Mouse (Mus musculus) heart, embryonic 11.5 days (tissue): ENCODE measurements around the gene 2210016L21Rik. TPM values are rescaled to one million over a fixed set of nuclear protein-coding genes. Genes with fewer than 3 reads are reported as not detected.

ENCODE experiments used
- ATAC-seq: fragments of 200-750 bp; cut with Nextera tagmentation; replicated peaks from 2 replicates; pipeline ENCODE4 v1.8.0; 2017; ENCODE audit warnings: moderate library complexity; ENCODE audit not compliant: insufficient number of reproducible peaks, low FRiP score, low TSS enrichment
- H3K27ac ChIP-seq: fragments of 300-500 bp; sonication (generic); 2 replicates; pipeline ENCODE4 v1.5.1; 2014; ENCODE audit warnings: mild to moderate bottlenecking, low read depth, low read length
- H3K27me3 ChIP-seq: fragments of 300-500 bp; sonication (generic); 2 replicates; pipeline ENCODE4 v1.6.1; 2014; ENCODE audit warnings: mild to moderate bottlenecking, low read length, mixed read lengths; ENCODE audit not compliant: control insufficient read depth, insufficient read depth
- H3K36me3 ChIP-seq: fragments of 300-500 bp; sonication (generic); 2 replicates; pipeline ENCODE4 v1.6.1; 2014; ENCODE audit warnings: mild to moderate bottlenecking, low read length, moderate library complexity, mixed read lengths; ENCODE audit not compliant: control insufficient read depth, insufficient read depth
- H3K4me1 ChIP-seq: fragments of 300-500 bp; sonication (generic); 2 replicates; pipeline ENCODE4 v1.6.1; 2014; ENCODE audit warnings: low read length; ENCODE audit not compliant: control insufficient read depth, insufficient read depth
- H3K4me2 ChIP-seq: fragments of 300-500 bp; sonication (generic); 2 replicates; pipeline ENCODE4 v1.6.1; 2014; ENCODE audit warnings: mild to moderate bottlenecking, moderate library complexity
- H3K4me3 ChIP-seq: fragments of 300-500 bp; sonication (generic); 2 replicates; pipeline ENCODE4 v1.5.1; 2014; ENCODE audit warnings: low read depth, low read length
- H3K9ac ChIP-seq: fragments of 300-500 bp; sonication (generic); 2 replicates; pipeline ENCODE4 v1.6.1; 2014; ENCODE audit warnings: mild to moderate bottlenecking, low read depth, low read length, moderate library complexity
- H3K9me3 ChIP-seq: fragments of 300-500 bp; sonication (generic); replicated peaks from 2 replicates; pipeline ENCODE4 v1.6.1; 2016; ENCODE audit warnings: low read length; ENCODE audit not compliant: control insufficient read depth
- WGBS: fragments of 180-500 bp; shearing (Covaris S2); extraction: QIAGEN DNeasy Blood & Tissue Kit; methylation state at CpG from one replicate; pipeline ENCODE4 v1.1.7; 2014; ENCODE audit not compliant: insufficient replicate concordance; 5-methylcytosine and 5-hydroxymethylcytosine counted together
- polyA plus RNA-seq: library from polyadenylated mRNA; unstranded; fragments of >200 nt; fragmentation: Nextera tagmentation; extraction: Ambion mirVana; gene quantifications from 2 replicates; pipeline ENCODE4 v1.2.1, GENCODE M21; 2014

The 2210016L21Rik gene
- polyA plus RNA-seq, 1 experiment from 2014 or later: 31.0 TPM

DNA sequence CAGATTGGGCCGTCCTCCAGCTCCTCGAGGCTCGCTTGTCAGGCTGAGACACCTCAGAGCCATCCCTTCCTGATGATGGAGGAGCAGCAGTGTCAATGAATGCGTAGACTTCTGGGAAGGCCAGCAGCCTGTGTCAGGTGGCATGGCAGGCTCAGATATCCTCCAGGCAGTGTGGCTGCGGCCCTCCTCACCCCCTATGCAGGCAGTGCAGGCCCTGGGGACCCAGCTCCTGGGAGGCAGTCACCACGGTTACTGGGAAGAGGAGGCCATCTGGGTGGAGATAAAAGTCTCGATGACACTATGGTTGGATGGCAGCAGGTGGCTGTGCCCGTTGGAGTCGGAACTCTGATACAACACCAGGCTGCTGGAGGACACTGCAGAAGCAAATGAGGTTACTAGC lies 7.9 kb downstream of the 2210016L21Rik start:
- no peaks in the 10 kb centered on the region; the same call in 1 of the 2 replicates for H3K4me1 ChIP-seq
- H3K4me3 ChIP-seq: no peak overlapping the region
- no peak overlapping the region for H3K4me2 ChIP-seq
- H3K9ac ChIP-seq: no peak overlapping the region
- no peak for ATAC-seq
- peaks cover 11% of the 10 kb centered on the region for H3K36me3 ChIP-seq
- no peaks in the 10 kb centered on the region for H3K9me3 ChIP-seq
- H3K27ac ChIP-seq: no peak overlapping the region
- no peaks in the 10 kb centered on the region for H3K27me3 ChIP-seq
- 80% methylated on average over 9 of the region's 9 CpGs for WGBS

DNA sequence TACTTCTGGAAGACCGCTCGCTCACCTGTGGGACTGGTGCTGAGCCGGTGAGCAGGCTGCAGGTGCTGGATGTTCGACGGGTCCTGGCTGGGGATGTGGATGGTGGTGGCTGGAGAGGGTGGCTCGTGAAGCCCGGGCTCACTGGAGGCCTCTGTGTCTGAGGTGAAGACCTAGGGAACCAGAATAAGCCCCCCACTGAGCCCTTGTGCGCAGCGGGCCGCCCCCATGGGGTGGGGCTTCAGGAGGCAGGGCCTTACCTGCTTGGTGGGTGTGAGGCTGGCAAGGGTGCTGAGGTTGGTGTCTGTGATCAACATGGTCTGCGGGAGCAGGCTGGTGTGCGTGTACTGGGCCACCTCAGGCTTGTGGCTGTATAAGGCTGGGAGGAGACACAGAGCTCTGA lies 8.7 kb downstream of the 2210016L21Rik start:
- no peak for ATAC-seq
- WGBS: 68% methylated on average over 12 of the region's 12 CpGs
- H3K4me2 ChIP-seq: no peak overlapping the region

DNA sequence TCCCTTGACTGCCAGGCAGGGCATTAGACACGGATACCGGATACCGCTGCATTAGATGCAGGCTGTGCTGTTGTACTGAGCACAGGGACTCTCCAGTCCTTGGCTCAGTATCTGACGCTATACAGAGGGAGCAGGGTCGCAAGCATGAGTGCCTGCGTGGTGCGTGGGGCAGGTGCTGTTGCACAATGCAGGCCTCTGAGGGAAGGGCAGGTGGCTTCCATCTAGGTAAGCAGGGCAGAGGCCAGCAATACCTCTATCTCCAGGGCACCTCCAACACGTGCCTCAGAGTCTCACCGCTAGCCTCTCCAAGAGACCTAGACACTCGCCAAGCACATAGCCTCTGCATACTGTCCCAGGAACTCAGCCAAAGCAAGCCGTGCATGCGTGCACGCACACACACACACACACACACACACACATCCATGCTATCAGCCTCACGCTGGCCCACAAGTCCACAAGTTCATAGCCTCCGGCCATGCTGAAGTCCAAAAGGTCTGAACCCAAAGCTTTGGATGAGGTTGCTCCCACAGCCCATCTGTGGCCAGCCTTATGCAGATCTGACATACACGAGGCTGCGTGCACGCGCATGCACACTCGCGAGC lies 9.4 kb downstream of the 2210016L21Rik start:
- WGBS: 84% methylated on average over 21 of the region's 21 CpGs
- H3K27me3 ChIP-seq: no peaks in the 10 kb centered on the region
- H3K4me2 ChIP-seq: no peak overlapping the region
- H3K4me1 ChIP-seq: no peaks in the 10 kb centered on the region; the same call in 1 of the 2 replicates
- no peaks in the 10 kb centered on the region for H3K9me3 ChIP-seq
- no peak for ATAC-seq
- H3K9ac ChIP-seq: no peak overlapping the region
- no peak overlapping the region for H3K27ac ChIP-seq
- H3K4me3 ChIP-seq: no peak overlapping the region
- peaks cover 11% of the 10 kb centered on the region for H3K36me3 ChIP-seq

More for the DNA sequence above, 8.7 kb downstream of the 2210016L21Rik start:
- no peaks in the 10 kb centered on the region for H3K9me3 ChIP-seq
- no peak overlapping the region for H3K27ac ChIP-seq
- no peak overlapping the region for H3K9ac ChIP-seq
- no peaks in the 10 kb centered on the region; the same call in 1 of the 2 replicates for H3K4me1 ChIP-seq
- H3K27me3 ChIP-seq: no peaks in the 10 kb centered on the region
- H3K4me3 ChIP-seq: no peak overlapping the region
- peaks cover 11% of the 10 kb centered on the region for H3K36me3 ChIP-seq

DNA sequence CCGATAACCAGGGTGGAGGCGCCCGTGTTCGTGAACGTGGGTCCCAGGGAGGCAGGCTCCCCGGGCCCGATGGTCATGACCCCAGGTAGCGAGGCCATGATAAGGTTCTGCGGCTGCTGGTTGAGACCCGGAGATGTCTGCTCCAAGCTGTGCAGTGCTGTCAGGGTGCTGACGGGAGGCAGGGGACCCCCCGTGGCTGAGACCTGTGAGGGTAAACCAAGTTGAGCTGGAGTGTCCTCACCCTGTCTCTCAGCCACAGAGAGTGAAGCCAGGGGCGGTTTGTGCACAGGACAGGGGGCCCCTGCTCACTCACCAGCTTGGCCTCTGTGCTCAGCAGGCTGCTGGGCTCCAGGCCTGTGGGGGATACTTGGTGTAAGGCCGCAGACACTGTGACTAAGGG lies 11.4 kb downstream of the 2210016L21Rik start:
- Histone ChIP-seq H3K9ac (0 out of 2 replicates have a peak overlapping the region, but pooled peaks have one; percentile 16), H3K36me3 (no peaks in the 10 kb centered on the region; the same call in 1 of the 2 replicates), H3K4me1 (no peaks in the 10 kb centered on the region; the same call in 1 of the 2 replicates), H3K4me3 (no peak overlapping the region), H3K27me3 (no peaks in the 10 kb centered on the region), H3K9me3 (no peaks in the 10 kb centered on the region), H3K27ac (no peak overlapping the region), H3K4me2 (no peak overlapping the region)
- no peak for ATAC-seq
- WGBS: 78% methylated on average over 14 of the region's 14 CpGs

DNA sequence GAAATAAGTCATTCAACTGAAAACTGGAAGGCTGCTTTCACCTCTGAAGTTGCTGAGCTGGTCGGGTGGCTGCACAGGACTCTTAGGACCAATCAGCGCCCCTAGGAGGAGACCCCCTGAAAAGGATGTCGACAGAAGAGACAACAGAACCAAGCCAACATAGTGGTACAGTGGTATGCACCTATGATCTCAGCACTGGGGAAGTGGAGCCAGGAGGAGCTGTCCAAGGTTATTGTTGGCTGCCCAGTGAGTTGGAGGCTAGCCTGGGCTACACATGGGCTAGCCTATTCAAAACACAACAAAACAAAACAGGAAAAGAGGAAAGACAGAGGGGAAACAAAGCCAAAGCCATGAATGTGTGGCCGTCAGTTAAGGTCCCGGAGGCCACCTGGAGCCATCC lies 16.1 kb downstream of the 2210016L21Rik start:
- WGBS: 76% methylated on average over 5 of the region's 5 CpGs
- ATAC-seq: no peak

DNA sequence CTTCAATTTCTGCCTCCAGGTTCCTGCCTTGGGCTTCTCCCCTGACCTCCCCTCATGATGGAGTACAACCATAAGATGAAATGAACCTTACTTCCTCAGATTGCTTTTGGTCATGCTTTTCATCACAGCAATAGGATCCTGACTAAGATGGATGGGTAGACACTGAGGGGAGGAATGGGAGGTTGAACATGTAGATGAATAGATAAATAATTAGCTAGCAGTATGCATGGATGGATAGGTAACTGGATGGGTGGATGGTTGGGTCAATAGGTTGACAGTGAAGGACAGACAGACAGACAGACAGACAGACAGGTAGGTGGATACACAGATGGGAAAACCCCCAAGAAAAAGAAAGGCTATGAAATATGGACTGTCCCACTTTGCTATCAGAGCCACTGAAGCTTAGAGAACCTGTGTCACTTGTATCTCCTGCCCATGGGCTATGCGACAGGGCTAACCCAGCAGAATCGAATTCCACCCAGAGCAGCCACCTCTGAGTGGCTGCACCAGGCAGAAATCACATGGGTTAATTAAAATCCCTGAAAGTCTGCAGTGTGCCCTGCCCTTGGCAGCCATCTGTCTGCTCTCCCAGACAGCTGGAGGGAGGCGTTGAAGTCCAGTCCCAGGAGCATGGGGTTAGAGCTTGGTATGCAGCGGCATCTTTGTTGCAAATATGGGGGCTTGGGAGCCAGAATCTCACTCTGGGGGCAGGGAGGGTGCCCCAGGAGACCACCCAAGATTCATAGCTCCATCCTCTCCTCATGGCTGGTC lies 19.8 kb downstream of the 2210016L21Rik start:
- Histone ChIP-seq H3K27ac (no peak overlapping the region), H3K4me2 (no peak overlapping the region), H3K4me3 (no peak overlapping the region), H3K4me1 (peaks cover 12% of the 10 kb centered on the region), H3K27me3 (no peaks in the 10 kb centered on the region), H3K36me3 (no peaks in the 10 kb centered on the region), H3K9ac (no peak overlapping the region), H3K9me3 (no peaks in the 10 kb centered on the region)
- ATAC-seq: no peak
- WGBS: 65% methylated on average over 4 of the region's 4 CpGs

More for the DNA sequence above, 16.1 kb downstream of the 2210016L21Rik start:
- Histone ChIP-seq H3K4me2 (no peak overlapping the region), H3K36me3 (no peaks in the 10 kb centered on the region), H3K4me3 (no peak overlapping the region), H3K4me1 (no peaks in the 10 kb centered on the region), H3K9ac (no peak overlapping the region), H3K27me3 (no peaks in the 10 kb centered on the region), H3K27ac (no peak overlapping the region), H3K9me3 (no peaks in the 10 kb centered on the region)

DNA sequence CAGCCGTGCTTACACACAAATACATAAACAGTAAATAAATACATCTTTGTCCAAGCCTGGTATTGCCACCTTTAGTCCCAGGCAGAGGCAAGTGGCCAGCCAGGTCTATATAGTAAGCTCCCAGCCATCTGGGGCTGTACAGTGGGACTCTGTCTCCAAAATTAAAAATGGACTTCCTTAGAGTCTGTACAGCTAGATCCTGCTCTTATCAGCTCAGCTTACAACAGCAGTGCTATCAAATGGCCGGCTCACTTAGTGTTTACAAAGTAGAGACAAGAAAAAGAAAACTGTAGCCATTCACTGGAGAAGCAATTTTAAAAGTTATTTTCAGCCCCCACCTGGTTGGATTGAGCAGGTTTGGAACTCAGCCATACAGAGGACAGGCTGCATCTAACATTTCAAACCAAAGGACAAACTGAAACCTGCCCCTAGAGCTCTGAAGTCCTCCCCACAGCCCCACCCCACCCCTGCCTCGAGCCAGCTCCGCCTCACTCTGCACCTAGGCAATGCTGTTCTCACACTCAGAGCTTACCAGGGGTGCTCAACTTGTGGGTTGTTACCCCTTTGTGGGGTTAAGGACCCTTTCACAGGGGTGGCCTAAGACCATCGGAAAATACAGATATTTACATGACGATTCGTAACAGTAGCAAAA lies 22.5 kb downstream of the 2210016L21Rik start:
- ATAC-seq: no peak
- Histone ChIP-seq H3K9me3 (no peaks in the 10 kb centered on the region), H3K4me3 (no peak overlapping the region), H3K4me2 (0 out of 2 replicates have a peak overlapping the region, but pooled peaks have one; percentile 18), H3K27me3 (peaks cover 21% of the 10 kb centered on the region), H3K9ac (no peak overlapping the region), H3K36me3 (no peaks in the 10 kb centered on the region), H3K4me1 (peaks cover 12% of the 10 kb centered on the region), H3K27ac (peak overlapping the region; percentile 25; the same call in 1 of the 2 replicates)
- 49% methylated on average over 7 of the region's 7 CpGs for WGBS

DNA sequence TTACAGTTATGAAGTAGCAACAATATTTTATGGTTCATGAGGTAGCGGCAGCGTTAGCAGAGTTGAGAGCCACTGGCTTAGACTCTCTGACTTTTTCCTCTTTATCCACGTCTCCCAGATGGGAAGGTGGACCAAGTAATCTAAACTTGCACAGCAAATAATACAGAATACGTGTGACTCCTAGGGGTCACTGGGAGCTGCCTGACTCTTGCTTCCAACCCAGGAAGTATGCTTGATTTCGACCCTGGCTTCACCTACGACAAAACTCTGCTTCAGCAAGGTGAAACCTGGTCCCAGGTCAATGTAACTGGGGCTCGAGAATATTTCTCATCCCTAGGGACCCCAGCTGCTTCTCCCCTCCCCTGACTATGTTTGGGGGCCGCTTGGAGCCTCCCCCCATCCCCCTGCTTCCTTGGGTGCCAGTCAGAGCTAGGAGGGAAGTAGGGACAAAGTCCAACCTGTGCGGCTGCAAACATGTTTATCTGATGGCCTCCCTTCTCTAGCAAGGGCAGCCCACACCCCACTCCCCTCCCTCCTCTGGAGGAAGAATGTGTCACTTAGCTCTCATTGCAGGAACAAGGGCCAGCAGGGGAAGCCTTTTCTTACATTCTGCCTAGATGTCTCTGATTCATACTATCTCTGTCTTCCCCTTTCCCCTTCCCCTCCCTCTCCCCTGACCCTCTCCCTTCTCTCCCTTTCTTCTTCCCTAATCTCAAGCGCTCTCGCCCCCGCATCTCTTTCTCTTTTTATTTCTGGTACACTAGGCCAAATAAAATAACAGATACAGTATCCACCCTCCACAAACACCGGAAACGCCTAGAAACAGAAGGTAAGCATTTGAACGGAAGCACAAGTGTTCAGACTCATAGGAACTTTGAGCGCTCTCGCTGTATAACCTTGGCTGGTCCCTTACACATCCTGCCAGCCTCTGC lies 23.3 kb downstream of the 2210016L21Rik start:
- Histone ChIP-seq H3K27me3 (peaks cover 24% of the 10 kb centered on the region), H3K9me3 (no peaks in the 10 kb centered on the region), H3K36me3 (no peaks in the 10 kb centered on the region), H3K4me1 (peaks cover 12% of the 10 kb centered on the region), H3K4me2 (no peak overlapping the region), H3K9ac (no peak overlapping the region), H3K27ac (no peak overlapping the region), H3K4me3 (no peak overlapping the region)
- ATAC-seq: no peak
- WGBS: 46% methylated on average over 17 of the region's 17 CpGs
